Comparison of ENCODE assay signal across 10 mouse cellular contexts in genomic region chr4:62256931-62257330, GRCm38 (mm10). TPM values are rescaled to one million over a fixed set of nuclear protein-coding genes. Genes with fewer than 3 reads are reported as not detected.
DNase-seq lines count a peak whose midpoint lies in the region; ATAC-seq and TF ChIP-seq lines count a peak whose summit lies in the region.
"Had no signal": no experiment of that assay in that cellular context is flagged by ENCODE, and none has a peak within 500 bp of the region (broad histone marks: within the 10 kb centered on the region; RNA-seq: fewer than 3 reads in every experiment).

No protein-coding gene starts in this region.

- TF ChIP-seq EP300 in CH12.LX (IDR thresholded peaks at IDR 0.05; ENCODE audit: low read length), result no peak

- H3K36me3 ChIP-seq in hindbrain, embryonic 14.5 days (replicated peaks; ENCODE audit: control insufficient read depth, insufficient read depth), result no peaks in the 10 kb centered on the region
- H3K36me3 ChIP-seq in hindbrain, embryonic 12.5 days, result no peaks in the 10 kb centered on the region
- H3K36me3 ChIP-seq in CH12.LX (replicated peaks in 1 of 2; ENCODE audit: control insufficient read depth in 1 of 2, insufficient read depth in 1 of 2, low read length in 1 of 2), result no peaks in the 10 kb centered on the region
- no peaks in the 10 kb centered on the region for H3K36me3 ChIP-seq in limb, embryonic 14.5 days (ENCODE audit: control insufficient read depth, insufficient read depth, low read length)
- no peaks in the 10 kb centered on the region for H3K36me3 ChIP-seq in forebrain, embryonic 16.5 days (ENCODE audit: control insufficient read depth, insufficient read depth)
- H3K36me3 ChIP-seq: hindbrain, embryonic 15.5 days; neural tube, embryonic 13.5 days had no signal

- no peak for TF ChIP-seq RAD21 in CH12.LX (IDR thresholded peaks at IDR 0.05; ENCODE audit: low read depth, low read length)

- no peaks in the 10 kb centered on the region for H3K27me3 ChIP-seq in hindbrain, embryonic 14.5 days (ENCODE audit: control insufficient read depth, insufficient read depth, low read length)
- no peaks in the 10 kb centered on the region for H3K27me3 ChIP-seq in hindbrain, embryonic 12.5 days
- H3K27me3 ChIP-seq in CH12.LX (replicated peaks), result no peaks in the 10 kb centered on the region
- H3K27me3 ChIP-seq in limb, embryonic 14.5 days (ENCODE audit: control insufficient read depth, insufficient read depth, low read length), result no peaks in the 10 kb centered on the region
- H3K27me3 ChIP-seq in forebrain, embryonic 16.5 days (replicated peaks; ENCODE audit: control insufficient read depth, insufficient read depth, low read length), result no peaks in the 10 kb centered on the region
- H3K27me3 ChIP-seq: hindbrain, embryonic 15.5 days; neural tube, embryonic 13.5 days had no signal

- H3K4me1 ChIP-seq in hindbrain, embryonic 14.5 days (replicated peaks; ENCODE audit: control insufficient read depth, insufficient read depth, low read length), result no peaks in the 10 kb centered on the region
- H3K4me1 ChIP-seq in hindbrain, embryonic 12.5 days, result no peaks in the 10 kb centered on the region
- peaks cover 0 to 12% of the 10 kb centered on the region in 2 experiments; a peak in 3 of 4 replicates for H3K4me1 ChIP-seq in CH12.LX (ENCODE audit: control insufficient read depth in 1 of 2, insufficient read depth in 2 of 2)
- no peaks in the 10 kb centered on the region for H3K4me1 ChIP-seq in limb, embryonic 14.5 days (ENCODE audit: control insufficient read depth, insufficient read depth, low read length)
- no peaks in the 10 kb centered on the region for H3K4me1 ChIP-seq in forebrain, embryonic 16.5 days (replicated peaks; ENCODE audit: control insufficient read depth, insufficient read depth, low read length)
- H3K4me1 ChIP-seq: hindbrain, embryonic 15.5 days; neural tube, embryonic 13.5 days had no signal

- dilution Hi-C loops in CH12.LX (cut with MboI; ENCODE audit: extremely low pct_ligation_motif_present, extremely low pct_unique_long_range_greater_than_20kb, low sequenced_read_pairs), result no loop called here

- H3K4me2 ChIP-seq in hindbrain, embryonic 14.5 days (replicated peaks), result no peak overlapping the region
- H3K4me2 ChIP-seq in hindbrain, embryonic 12.5 days (replicated peaks), result no peak overlapping the region
- H3K4me2 ChIP-seq in CH12.LX (ENCODE audit: insufficient read depth, low read depth, poor library complexity, severe bottlenecking), result no peak overlapping the region
- H3K4me2 ChIP-seq in limb, embryonic 14.5 days (replicated peaks; ENCODE audit: low read depth, low read length, severe bottlenecking), result no peak overlapping the region
- H3K4me2 ChIP-seq in forebrain, embryonic 16.5 days (ENCODE audit: low read length), result no peak overlapping the region
- H3K4me2 ChIP-seq: hindbrain, embryonic 15.5 days; neural tube, embryonic 13.5 days had no signal

- H3K4me3 ChIP-seq in hindbrain, embryonic 14.5 days (replicated peaks; ENCODE audit: low read length), result no peak overlapping the region
- no peak overlapping the region for H3K4me3 ChIP-seq in hindbrain, embryonic 12.5 days
- no peak overlapping the region for H3K4me3 ChIP-seq in CH12.LX (replicated peaks in 1 of 3; ENCODE audit: low read depth in 2 of 3, low read length in 2 of 3, poor library complexity in 1 of 3)
- no peak overlapping the region for H3K4me3 ChIP-seq in limb, embryonic 14.5 days (replicated peaks; ENCODE audit: low read length)
- no peak overlapping the region for H3K4me3 ChIP-seq in forebrain, embryonic 16.5 days (replicated peaks; ENCODE audit: low read length)
- H3K4me3 ChIP-seq: hindbrain, embryonic 15.5 days; neural tube, embryonic 13.5 days had no signal

- H3K27ac ChIP-seq in hindbrain, embryonic 14.5 days, result no peak overlapping the region
- no peak overlapping the region for H3K27ac ChIP-seq in hindbrain, embryonic 12.5 days
- H3K27ac ChIP-seq in CH12.LX (ENCODE audit: insufficient read depth, low read depth), result no peak overlapping the region
- no peak overlapping the region for H3K27ac ChIP-seq in limb, embryonic 14.5 days (replicated peaks; ENCODE audit: low read depth, low read length)
- no peak overlapping the region for H3K27ac ChIP-seq in forebrain, embryonic 16.5 days (ENCODE audit: low read length)
- H3K27ac ChIP-seq: hindbrain, embryonic 15.5 days; neural tube, embryonic 13.5 days had no signal

- TF ChIP-seq CTCF in CH12.LX (conservative IDR thresholded peaks at IDR 0.05 in 1 of 2, IDR thresholded peaks at IDR 0.05 in 1 of 2; ENCODE audit: low read depth in 2 of 2, low read length in 2 of 2), result no peak

- H3K79me2 ChIP-seq in CH12.LX (replicated peaks; ENCODE audit: control insufficient read depth, extremely low read depth, insufficient read depth, poor library complexity, severe bottlenecking), result no peaks in the 10 kb centered on the region

- TF ChIP-seq POLR2A in CH12.LX (IDR thresholded peaks at IDR 0.05; ENCODE audit: low read depth, low read length), result no peak
- no peak for TF ChIP-seq POLR2A in limb, embryonic 14.5 days (IDR thresholded peaks at IDR 0.05; ENCODE audit: borderline replicate concordance, extremely low read depth, insufficient read depth, insufficient read length)

- no peak for ATAC-seq in hindbrain, embryonic 14.5 days (ENCODE audit: low FRiP score)
- no peak for ATAC-seq in hindbrain, embryonic 12.5 days (ENCODE audit: low FRiP score)
- ATAC-seq in limb, embryonic 14.5 days (ENCODE audit: low FRiP score, low read depth), result no peak
- ATAC-seq in forebrain, embryonic 16.5 days, result no peak

- DNase-seq in hindbrain, embryonic 14.5 days (ENCODE audit: low spot score), result peak; percentile 28
- peak; percentile 53 for DNase-seq in CH12.LX (ENCODE audit: extremely low read depth)
- DNase-seq in c-Kit-positive CD71-negative TER-119-negative erythroid progenitor cells, embryonic 14.5 days (ENCODE audit: low read depth), result peak; percentile 44
- DNase-seq in limb, embryonic 14.5 days (ENCODE audit: low spot score), result peak; percentile 88
- DNase-seq in left cerebral cortex, adult 11 months (ENCODE audit: low spot score), result no peak
- no peak for DNase-seq in right cerebral cortex, postnatal 4 days

- H3K9me3 ChIP-seq in hindbrain, embryonic 14.5 days (ENCODE audit: control insufficient read depth, low read length), result no peaks in the 10 kb centered on the region
- no peaks in the 10 kb centered on the region for H3K9me3 ChIP-seq in hindbrain, embryonic 12.5 days (replicated peaks)
- H3K9me3 ChIP-seq in CH12.LX (replicated peaks; ENCODE audit: low read length), result no peaks in the 10 kb centered on the region
- no peaks in the 10 kb centered on the region for H3K9me3 ChIP-seq in limb, embryonic 14.5 days (ENCODE audit: control insufficient read depth, low read length)
- H3K9me3 ChIP-seq in forebrain, embryonic 16.5 days (ENCODE audit: control insufficient read depth, low read length), result no peaks in the 10 kb centered on the region
- H3K9me3 ChIP-seq: hindbrain, embryonic 15.5 days; neural tube, embryonic 13.5 days had no signal

- in situ Hi-C loops in CH12.LX (cut with MboI; ENCODE audit: low pct_ligation_motif_present, low pct_unique_long_range_greater_than_20kb, low sequenced_read_pairs), result no loop called here

- 42% methylated on average over 8 of the region's 8 CpGs for WGBS in hindbrain, embryonic 14.5 days
- 37% methylated on average over 8 of the region's 8 CpGs for WGBS in hindbrain, embryonic 12.5 days
- 21% methylated on average over 8 of the region's 8 CpGs for WGBS in limb, embryonic 14.5 days
- 32% methylated on average over 8 of the region's 8 CpGs for WGBS in forebrain, embryonic 16.5 days

- H3K9ac ChIP-seq in hindbrain, embryonic 14.5 days, result no peak overlapping the region
- H3K9ac ChIP-seq in hindbrain, embryonic 12.5 days, result no peak overlapping the region
- H3K9ac ChIP-seq in CH12.LX (ENCODE audit: insufficient read depth, low read depth), result no peak overlapping the region
- no peak overlapping the region for H3K9ac ChIP-seq in limb, embryonic 14.5 days (ENCODE audit: low read depth, low read length, severe bottlenecking)
- no peak overlapping the region for H3K9ac ChIP-seq in forebrain, embryonic 16.5 days (replicated peaks; ENCODE audit: low read depth, low read length)
- H3K9ac ChIP-seq: hindbrain, embryonic 15.5 days; neural tube, embryonic 13.5 days had no signal

TF ChIP-seq in CH12.LX, 34 proteins besides CTCF, POLR2A, EP300 and RAD21:
- TF ChIP-seq MYC (IDR thresholded peaks at IDR 0.05; ENCODE audit: low read depth, low read length) (0 out of 2 replicates have a peak, but pooled peaks have one; percentile 45), ZMIZ1 (IDR thresholded peaks at IDR 0.05; ENCODE audit: low read depth, low read length) (no peak), MAX (IDR thresholded peaks at IDR 0.05; ENCODE audit: low read length) (peak; percentile 44; the same call in 1 of the 2 replicates), SIN3A (IDR thresholded peaks at IDR 0.05; ENCODE audit: low read length) (peak; percentile 78), MXI1 (IDR thresholded peaks at IDR 0.05; ENCODE audit: low read depth, low read length) (peak; percentile 94)
TF ChIP-seq in CH12.LX: peak in this region for 4.

RNA-seq across cellular contexts. Expression of gene Slc31a2, which starts 5.4 kb away (rescaled TPM):
- 12.6 and 14.4 TPM in 2 replicates for polyA plus RNA-seq in hindbrain, embryonic 14.5 days (2014; fragmentation: Nextera tagmentation; extraction: Ambion mirVana)
- 12.9 and 13.0 TPM in 2 replicates for polyA plus RNA-seq in hindbrain, embryonic 12.5 days (2016; fragmentation: Nextera tagmentation; extraction: Ambion mirVana)
- total RNA-seq in CH12.LX (2012; rRNA removed) (8.4 and 8.6 TPM in 2 replicates), CH12.LX (2014; rRNA removed) (6.9 and 7.2 TPM in 2 replicates)
- 5.9 and 6.2 TPM in 2 replicates for polyA plus RNA-seq in CH12.LX (2012; ENCODE audit: insufficient read length, low read depth)
- polyA plus RNA-seq in limb, embryonic 14.5 days (2012; rRNA removed), result 14.4 and 15.8 TPM in 2 replicates
- 15.2 and 15.6 TPM in 2 replicates for polyA plus RNA-seq in limb, embryonic 14.5 days (2014; fragmentation: Nextera tagmentation; extraction: Ambion mirVana)
- 13.0 and 15.6 TPM in 2 replicates for polyA plus RNA-seq in forebrain, embryonic 16.5 days (2015; fragmentation: Nextera tagmentation; extraction: Ambion mirVana)

RNA-seq across cellular contexts. Expression of gene Zfp37, which starts 26.1 kb away (rescaled TPM):
- polyA plus RNA-seq in hindbrain, embryonic 14.5 days (2014; fragmentation: Nextera tagmentation; extraction: Ambion mirVana), result 32.7 and 33.3 TPM in 2 replicates
- 29.4 and 30.2 TPM in 2 replicates for polyA plus RNA-seq in hindbrain, embryonic 12.5 days (2016; fragmentation: Nextera tagmentation; extraction: Ambion mirVana)
- total RNA-seq in CH12.LX (2012; rRNA removed) (not detected in 2 replicates), CH12.LX (2014; rRNA removed) (not detected in 2 replicates)
- not detected in 2 replicates for polyA plus RNA-seq in CH12.LX (2012; ENCODE audit: insufficient read length, low read depth)
- 6.2 and 7.2 TPM in 2 replicates for polyA plus RNA-seq in limb, embryonic 14.5 days (2012; rRNA removed)
- polyA plus RNA-seq in limb, embryonic 14.5 days (2014; fragmentation: Nextera tagmentation; extraction: Ambion mirVana), result 9.5 and 12.0 TPM in 2 replicates
- polyA plus RNA-seq in forebrain, embryonic 16.5 days (2015; fragmentation: Nextera tagmentation; extraction: Ambion mirVana), result 22.8 and 22.9 TPM in 2 replicates

Comparison
In these comparisons a context has a peak if more than half of its experiments do, and no peak if none do; other contexts are left out.
1. DNase-seq: peak in hindbrain, embryonic 14.5 days (single experiment), CH12.LX (single experiment), c-Kit-positive CD71-negative TER-119-negative erythroid progenitor cells, embryonic 14.5 days (single experiment) and limb, embryonic 14.5 days (single experiment); none in left cerebral cortex, adult 11 months (single experiment) and right cerebral cortex, postnatal 4 days (single experiment).